Mouse (Mus musculus): ENCODE results near the gene Wif1.
A peak's percentile ranks its signal among the peaks of the same experiment; 100 is the strongest.

Gene Wif1

DNA sequence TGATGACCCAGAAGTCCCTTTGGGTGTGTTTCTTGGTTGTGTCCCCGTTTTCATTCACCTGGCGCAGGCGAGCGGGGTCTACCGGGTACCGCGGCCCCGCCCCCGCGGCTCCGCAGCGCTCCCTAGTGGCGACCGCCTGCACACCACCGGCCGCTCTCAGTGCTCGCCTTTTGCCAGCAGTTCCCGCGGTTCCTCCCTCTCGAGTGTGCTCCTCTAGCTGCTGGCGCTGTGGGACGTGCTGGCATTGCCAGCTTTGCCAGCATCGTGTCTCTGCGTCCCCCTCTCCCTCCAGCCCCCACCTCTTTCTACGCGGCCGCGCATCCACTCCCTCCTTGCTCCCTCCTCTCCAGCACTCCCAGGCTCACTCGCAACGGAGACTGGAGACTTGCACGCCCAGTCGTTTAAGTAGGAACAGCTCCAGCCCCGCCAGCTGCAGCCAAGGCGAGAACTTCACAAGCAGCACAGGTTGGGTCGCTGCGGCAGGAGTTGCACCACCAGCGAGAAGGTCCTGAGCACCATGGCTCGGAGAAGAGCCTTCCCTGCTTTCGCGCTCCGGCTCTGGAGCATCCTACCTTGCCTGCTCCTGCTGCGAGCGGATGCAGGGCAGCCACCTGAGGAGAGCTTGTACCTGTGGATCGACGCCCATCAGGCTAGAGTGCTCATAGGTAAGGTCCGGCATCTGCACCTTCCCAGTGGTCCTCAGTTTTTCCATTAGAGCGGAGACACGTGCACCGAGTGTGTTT, at the start of gene Wif1:
TSS of gene Wif1 (plus strand) at position 135 of the 743 bp plus-strand sequence.
- peak; percentile 44 for DNase-seq (ENCODE audit: low read depth, low spot score)

DNA sequence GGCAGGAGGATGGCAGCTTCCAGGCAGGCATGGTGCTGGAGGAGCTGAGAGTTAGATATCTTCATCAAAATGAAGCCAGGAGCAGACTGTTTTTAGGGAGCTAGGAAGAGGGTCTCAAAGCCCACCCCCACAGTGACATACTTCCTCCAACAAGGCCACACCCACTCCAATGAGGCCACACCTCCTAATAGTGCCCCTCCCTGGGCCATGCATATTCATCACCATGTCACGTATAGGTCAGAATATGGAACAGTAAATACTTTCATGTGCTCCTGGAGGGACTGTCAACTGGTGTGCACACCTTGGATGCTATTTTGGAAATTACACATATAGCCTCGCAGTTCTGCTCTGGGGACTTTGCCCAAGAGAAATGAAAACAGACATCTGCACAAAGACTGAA, 31.6 kb upstream of the Wif1 start:
- DNase-seq (ENCODE audit: low read depth, low spot score) = no peak

DNA sequence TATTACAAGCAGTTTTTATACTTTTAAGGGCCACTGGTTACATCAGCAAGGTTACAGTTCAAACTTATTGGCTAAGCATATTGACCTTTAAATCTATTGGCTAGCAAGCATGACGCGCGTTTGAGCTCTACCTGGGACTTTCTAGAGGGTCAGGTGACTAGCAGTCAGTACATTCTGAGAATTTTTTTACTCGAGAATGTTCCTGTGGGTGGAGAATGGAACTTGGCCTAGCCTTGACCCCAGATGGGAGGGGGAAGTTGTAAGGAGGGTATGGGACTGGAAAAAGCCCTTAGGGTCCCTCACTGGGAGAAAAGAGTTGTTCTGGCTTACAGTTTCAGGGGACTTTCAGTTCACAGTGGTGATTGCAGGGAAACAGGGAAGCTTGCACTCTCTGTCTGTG, 22.3 kb upstream of the Wif1 start:
- no peak for DNase-seq (ENCODE audit: low read depth, low spot score)

DNA sequence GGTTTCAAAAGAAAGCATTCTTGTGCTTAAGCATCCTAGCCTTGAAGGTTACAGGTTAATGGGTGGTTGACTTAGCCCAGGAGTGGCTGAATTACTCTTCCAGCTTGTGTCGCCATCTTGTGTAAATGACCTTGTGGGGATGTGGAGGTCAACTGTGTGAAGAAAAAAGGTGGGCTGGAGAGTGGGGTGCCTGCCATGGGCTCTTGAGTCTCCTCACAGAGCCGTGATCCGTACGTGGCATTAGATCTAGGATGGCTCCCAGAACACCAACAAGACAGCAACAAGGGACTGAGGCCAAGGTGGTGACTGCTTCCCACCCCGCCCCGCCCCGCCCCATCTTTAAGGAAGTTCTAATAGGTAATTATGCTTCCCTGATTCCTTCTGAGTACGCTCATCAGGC, 17.5 kb upstream of the Wif1 start:
- no peak for DNase-seq (ENCODE audit: low read depth, low spot score)

DNA sequence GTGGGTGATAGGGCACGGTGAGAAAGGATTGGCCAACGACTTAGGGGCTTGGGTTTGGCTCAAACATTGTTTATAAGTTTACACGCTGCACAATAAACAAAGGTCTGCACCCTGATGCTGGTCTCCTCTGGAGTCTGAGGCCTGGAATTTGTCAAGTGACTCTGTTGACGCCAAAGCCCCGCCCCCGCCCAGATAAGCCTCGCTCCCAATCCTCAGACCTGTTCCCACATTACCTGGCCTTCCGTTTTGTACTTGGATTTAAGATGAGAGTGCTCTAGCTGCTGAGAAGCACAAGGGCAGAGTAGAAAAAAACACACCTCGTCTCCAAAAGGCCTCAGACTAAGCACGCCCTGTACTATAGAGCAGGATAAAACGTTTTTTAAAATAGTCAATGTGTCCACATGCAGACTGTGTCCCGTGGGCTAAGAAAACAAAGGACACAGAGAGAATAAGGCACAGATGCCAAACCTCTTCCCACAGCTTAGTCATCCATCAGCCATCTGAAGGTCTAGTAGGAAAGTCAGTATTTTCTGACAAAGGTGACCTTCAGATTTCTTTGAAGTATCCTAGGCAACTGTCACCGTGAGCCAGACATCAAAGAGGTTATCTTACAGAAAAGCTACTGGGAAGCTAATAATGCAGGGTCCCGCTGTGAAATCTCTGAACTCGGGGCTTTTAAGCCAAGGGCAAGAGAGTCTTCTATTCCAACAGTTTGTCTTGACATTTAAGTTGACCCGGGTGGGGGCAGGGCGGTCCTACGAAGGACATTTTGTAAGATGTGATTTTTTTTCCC, 16.9 kb upstream of the Wif1 start:
- no peak for DNase-seq (ENCODE audit: low read depth, low spot score)

DNA sequence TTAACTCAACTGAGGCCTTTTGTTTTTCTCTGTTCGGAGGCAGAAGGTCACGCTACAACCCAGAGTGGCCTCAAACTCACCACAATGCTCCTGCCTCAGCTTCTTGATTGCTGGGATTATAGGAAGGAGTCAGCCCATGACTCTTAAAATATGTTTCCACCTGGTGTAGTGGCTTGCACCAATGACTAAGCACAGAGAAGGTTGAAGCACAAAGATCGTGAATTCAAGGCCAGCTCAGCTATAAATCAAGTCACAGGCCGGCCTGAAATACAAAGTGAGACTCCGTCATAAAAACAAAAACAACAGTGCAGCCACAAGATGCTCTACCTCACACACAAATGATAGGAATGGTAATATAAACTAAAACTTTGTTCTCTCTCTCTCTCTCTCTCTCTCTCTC, 10.8 kb upstream of the Wif1 start:
- DNase-seq (ENCODE audit: low read depth, low spot score) = no peak

DNA sequence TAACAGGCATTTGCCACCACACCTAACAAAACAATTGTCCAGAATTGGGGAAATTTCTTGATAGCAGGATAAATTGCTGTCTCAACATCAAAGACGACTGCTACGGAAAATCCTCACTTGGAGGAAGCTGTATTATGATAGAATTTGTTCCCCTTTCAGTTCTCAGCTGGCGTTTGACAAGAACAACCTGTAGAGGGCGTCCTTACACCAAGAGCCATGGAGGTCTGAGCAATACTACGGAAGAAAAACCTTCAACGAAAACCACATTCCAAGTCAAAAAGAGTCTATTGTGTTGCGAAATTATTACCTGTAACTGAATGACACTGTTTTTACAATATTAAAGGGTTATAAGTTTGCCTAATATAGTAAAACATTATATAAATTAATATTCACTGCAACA, 2.0 kb upstream of the Wif1 start:
- no peak for DNase-seq (ENCODE audit: low read depth, low spot score)

DNA sequence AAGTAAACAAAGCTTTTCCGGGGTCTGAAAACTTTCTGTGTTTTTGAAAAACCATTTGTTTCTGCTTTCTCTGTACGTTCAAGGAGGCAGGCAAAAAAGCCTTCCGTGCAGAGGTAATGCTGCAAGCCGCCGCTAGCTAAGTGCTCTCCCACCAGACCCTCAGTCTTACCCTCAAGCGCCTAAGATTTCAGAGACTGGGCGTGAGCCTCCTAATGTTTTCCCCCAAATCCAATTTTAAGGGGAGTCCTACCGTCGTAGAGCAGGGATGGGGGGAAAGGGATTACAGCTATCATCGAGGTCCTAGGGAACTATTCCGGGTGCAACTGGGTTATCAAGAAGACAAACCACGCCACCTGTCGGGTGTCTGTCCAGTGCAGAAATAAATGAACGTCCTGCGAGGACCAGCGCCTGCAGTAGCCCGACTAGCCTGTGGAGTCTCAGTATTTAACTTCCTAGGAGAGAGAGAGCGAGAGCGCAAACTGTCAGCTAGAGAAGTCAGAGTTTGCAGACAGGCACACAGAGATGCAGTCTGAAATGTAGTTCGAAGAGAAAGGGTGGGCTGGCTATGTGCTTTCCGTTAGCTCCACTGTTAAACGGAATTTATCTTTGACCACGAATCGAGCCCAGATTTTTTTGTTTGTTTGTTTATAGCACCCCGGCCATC, 500 bp upstream of the Wif1 start:
- DNase-seq (ENCODE audit: low read depth, low spot score) = peak; percentile 68

DNA sequence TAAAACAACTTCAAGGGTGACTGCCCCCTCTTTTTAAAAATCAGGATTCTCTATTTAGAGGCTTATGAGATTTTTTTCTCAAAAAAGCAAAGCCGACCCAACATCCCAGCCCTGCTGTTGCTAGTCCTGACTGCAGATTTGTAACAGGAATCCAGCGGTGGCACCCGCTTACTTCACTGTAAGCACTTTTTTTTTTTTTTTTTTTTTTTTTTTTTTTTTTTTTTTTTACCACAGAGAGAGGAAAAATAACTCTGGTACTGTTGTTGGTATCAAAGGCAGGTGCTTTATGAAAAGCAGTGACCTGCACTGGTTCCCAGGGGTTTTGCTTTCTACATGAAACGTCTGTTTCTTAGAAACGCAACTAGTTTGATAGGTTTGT, 798 bp downstream of the Wif1 start:
- no peak for DNase-seq (ENCODE audit: low read depth, low spot score)

DNA sequence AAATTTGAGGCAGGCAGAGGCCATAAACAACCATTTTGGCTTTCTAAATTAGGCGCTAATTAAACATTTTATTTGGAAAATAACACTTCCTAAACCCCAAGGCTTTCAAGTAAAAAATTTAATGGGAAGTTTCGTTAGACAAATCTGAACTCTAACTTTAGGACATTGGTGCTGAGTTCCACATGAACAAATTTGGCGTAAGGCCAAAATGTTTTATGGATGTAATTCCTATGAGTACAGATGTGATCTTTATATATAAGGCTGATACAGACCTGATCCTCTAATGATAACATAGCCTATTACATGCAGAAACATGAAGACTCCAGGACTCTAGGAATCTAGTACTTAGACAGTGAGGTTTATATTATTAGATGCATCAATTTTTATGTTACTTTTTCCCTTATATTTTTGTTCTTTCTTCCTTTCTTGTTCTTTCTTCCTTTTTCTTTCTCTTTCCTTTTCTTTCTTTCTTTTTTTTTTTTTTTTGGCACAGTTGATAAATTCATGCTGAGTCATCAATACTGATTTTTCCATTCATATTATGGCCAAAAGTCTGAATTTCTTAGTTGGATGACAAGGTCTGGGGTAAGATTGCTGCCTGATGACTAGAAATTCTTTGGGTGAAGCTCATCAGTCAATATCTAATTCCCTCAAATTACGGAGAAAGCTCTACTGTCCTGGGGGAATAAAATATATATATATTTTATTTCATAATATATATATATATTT, 5.0 kb downstream of the Wif1 start:
- DNase-seq (ENCODE audit: low read depth, low spot score) = no peak

DNA sequence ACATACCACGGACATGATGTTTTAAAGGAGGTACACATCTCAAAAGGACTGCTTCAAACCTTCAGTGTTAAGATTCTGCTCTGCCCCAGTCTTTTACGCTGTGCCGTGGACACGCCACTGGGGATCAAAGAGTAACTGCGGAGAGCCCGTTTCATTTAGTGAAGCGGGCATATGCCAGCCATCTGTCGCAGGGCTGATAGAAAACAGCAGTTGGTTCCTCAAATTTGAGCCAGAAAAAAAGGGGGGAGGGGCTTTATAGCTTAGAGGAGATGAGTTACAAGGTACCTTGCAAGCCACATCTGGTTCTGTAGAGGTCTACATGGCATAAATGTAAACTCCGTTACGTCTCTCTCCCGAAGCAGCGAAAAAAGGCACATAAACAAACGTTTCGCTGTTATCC, 7.2 kb downstream of the Wif1 start:
- no peak for DNase-seq (ENCODE audit: low read depth, low spot score)

DNA sequence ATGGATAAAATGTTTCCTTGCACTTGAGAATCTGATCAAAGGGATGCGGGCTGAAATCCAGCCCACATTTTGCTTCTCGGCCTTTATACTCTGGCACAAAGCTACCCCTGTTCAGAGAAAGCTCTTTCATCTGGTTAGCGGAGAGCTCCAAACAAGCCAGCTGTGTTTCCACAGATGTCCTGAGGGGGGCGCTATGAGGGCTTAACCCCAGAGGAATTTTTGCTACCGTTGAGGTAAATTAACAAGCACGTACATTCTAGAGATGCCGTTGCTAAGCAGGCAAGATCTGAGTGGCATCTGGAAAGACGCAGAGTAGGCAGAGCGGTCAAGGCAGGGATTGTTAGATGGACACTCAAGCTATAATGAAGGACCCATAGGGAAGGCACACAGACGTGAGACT, 13.7 kb downstream of the Wif1 start:
- no peak for DNase-seq (ENCODE audit: low read depth, low spot score)

DNA sequence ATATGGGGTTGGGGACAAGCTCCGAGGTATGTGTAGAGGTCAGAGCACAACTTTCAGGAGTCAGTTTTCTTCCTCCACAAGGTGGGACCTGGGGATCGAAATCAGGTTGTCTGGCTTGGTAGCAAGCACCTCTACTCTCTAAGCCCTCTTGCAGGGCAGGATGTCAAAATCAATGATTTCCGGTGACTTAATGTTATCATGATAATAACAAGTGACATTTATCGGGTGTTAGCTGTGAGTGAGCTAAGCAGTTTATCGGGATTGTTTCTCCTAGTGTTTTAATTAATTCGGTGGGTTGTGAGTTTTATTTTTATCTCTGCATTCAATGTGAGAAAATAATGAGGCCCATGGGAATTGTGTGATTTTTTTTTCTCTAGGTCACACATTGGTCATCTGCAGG, 18.3 kb downstream of the Wif1 start:
- peak; percentile 46 for DNase-seq (ENCODE audit: low read depth, low spot score)

DNA sequence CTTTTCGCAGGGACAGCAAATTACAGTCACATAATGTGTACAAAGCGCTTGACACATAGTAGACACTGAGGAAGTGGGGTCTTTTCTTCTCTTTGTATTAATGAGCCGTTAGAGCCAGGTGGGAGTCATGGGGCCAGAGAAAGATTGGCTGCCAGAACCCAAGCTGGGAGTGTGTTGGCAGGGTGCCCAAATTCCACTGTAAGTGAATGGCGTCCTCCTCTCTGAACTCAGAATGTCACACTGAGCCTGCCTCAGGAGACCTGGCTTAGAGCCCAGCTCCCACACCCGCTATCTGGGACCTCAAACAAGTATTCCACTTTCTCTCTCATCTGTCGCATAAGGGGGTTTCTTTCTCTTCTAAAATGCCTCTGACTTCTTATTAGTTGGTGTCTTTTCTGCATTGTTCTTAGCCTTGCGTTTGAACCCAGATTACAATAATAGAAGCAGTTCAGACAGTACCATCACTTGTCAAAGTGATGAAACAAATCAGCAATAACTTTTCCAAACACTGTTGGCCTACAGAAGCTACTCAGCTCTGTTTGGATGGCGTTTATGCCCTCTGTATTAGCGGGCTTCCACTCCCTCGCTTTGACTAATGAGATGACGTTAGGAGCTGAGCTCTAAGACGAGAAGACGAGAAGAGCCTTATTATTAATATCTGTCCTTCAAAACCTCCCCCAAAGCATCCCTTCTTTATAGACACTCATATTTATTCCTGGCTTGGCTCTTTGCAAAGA, 21.9 kb downstream of the Wif1 start:
- peak; percentile 46 for DNase-seq (ENCODE audit: low read depth, low spot score)

DNA sequence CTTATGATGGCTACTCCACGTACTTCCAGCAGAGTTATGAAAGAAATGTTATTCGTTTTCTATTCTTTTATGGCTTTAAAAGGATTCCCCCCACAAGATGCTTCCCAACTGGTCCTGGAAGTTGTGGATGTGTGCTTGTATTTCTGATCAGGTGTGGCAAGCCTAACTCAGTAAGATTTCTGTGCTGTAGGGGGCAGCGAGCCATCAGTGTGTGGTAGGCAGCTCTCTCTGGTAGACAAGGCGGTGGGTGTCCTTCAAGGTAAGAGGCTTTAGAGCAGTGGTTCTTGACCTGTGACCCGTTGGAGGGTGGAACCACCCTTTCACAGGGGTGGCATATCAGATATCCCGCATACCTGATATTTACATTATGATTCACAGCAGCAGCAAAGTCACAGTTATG, 23.1 kb downstream of the Wif1 start:
- DNase-seq (ENCODE audit: low read depth, low spot score) = no peak

DNA sequence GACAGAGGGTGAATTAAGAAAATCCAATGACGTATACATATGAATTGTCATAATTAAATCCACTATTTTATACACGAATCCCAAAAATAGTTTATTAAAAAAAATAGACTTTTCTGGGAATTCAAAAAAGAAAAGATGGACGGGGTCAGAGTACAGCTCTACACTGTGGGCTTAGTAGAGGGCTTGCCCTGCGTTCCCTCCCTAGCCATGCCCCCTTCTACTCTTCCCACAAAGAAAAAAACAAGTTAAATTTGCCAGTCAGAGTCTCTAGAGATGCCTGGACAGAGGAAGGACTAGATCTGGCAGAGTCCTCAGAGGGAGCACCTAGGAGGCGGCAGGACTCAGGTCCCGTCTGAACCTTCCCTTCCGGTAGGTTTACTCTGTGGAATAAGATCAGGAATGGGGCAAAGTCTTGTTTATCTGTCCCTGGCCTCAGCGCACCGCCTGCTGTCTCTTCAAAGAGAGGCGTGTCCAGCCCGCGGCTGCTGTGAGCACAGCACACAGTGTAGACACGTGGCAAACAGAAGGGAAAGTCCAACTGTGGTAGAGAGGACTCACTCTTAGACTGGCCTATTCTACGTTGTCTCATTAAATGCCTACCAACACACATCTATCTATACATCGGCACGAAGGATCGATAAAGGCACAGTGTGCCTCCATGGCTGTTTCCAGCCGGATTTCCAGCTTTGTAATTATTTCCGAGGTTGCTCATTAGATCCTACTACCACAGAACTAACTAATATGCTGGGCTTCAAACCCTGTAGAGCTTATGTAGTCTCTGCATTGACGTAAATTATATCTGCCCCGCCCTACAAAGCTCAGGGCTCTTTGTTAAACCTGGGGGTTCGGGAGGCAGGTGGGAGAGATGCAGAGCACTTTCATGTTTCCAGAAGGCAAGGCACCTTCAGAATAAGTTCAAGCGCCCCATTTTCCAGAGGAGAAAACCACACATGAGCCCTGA, 25.6 kb downstream of the Wif1 start:
- no peak for DNase-seq (ENCODE audit: low read depth, low spot score)

DNA sequence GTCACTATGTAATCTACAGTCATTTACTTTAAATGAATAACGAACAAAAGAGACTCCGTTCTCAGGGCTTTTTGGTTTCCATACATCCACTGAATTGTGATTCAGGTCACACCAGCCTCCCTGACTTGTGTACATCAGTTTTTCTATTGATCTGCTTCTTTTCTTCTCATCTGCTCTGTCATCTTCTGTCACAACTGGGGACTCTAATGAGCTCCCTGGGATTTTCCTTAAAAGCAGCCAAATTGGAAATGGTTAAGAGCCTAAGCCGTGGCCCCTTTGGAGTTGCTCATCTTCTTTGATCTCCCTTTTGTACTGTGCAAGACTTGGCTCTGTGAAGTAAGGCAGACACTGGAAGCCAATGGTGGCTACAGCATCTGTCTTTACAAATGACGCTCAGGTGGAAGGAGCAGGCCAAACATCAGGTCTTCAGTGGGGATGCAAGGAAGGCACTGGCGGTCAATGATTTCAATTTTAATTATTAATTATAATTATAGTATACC, 27.6 kb downstream of the Wif1 start:
- DNase-seq (ENCODE audit: low read depth, low spot score) = no peak

DNA sequence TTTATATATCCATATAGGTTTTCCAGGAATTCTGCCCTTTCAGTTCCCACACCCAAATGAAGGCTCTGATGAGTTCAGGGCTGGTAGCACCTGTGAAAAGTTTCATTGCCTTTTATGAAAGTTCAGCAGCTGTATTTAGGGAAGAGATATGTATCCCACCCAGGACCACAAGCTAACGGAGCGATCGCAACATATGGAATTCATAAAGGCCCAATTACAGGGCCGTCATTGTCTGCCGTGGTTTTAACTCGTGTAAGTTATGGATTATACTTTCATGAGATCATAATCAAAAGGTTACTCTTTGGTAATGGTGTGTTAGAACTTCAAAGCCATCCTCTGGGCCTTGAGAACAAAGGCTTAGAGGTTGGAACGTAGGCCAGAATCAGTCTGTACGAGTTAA, 28.9 kb downstream of the Wif1 start:
- no peak for DNase-seq (ENCODE audit: low read depth, low spot score)

DNA sequence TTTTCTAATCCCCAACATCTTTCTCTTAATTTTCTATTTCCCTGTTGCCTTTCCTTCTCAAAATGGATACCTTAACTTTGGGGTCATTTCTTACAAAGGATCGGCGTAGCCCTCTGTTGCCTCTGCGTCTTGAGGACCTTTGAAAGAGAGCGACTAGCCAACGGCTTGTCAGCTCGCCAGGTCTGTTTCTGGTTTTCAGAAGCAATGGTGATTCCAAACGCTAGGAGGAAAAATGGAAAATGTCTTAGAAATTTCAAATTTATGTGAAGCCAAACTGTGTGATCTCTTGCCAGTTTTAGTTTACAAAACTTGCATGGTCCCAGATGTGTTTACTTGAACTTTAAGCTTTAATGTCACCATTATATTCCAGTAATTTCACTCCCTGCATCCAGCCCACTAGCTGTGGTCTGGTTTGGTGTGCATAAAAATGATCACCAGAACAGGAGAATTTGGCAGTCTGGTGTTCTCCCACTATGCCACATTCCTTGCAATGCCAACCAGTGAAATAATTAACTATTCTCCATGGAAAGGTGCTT, 33.7 kb downstream of the Wif1 start:
- DNase-seq (ENCODE audit: low read depth, low spot score) = no peak

DNA sequence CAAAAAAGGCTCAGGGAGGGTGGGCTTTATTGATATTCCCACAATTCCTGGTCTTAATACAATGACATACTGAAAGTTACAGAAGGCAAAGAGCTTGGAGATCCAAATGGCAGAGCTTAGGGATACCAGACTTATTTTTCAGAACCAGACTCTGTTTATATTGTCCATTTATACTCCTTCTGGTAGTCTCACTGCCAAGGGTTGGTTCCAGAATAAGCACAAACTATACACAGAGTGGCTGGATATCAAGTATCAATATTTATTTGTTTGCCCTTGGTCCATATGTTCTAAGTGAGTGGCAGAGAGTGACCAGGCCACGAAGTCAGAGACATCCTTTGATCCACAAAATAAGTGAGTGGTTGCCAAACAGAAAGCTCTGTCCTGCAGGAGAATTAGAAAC, 34.2 kb downstream of the Wif1 start:
- DNase-seq (ENCODE audit: low read depth, low spot score) = no peak

Data from retina, postnatal 7 days (tissue).